Mouse (Mus musculus) lung, embryonic 14.5 days (tissue): Measurements from ENCODE around the gene Echdc3. TPM values are rescaled to one million over a fixed set of nuclear protein-coding genes. Genes with fewer than 3 reads are reported as not detected.

Source experiments
- ATAC-seq: fragments of 200-750 bp; cut with Nextera tagmentation; 2 replicates; pipeline ENCODE4 v1.8.0; 2017; ENCODE audit warnings: mild to moderate bottlenecking, moderate TSS enrichment, moderate library complexity; ENCODE audit not compliant: insufficient read depth
- DNase-seq: peaks from one replicate; pipeline ENCODE4 v3.0.0-alpha.2; 2015
- H3K27ac ChIP-seq: fragments of 300-500 bp; sonication (generic); 2 replicates; pipeline ENCODE4 v1.5.1; 2014; ENCODE audit warnings: low read depth, mild to moderate bottlenecking, moderate library complexity
- H3K27me3 ChIP-seq: fragments of 300-500 bp; sonication (generic); 2 replicates; pipeline ENCODE4 v1.6.1; 2014; ENCODE audit warnings: low read length, control low read depth; ENCODE audit not compliant: insufficient read depth
- H3K36me3 ChIP-seq: fragments of 300-500 bp; sonication (generic); 2 replicates; pipeline ENCODE4 v1.6.1; 2014; ENCODE audit warnings: control low read depth; ENCODE audit not compliant: insufficient read depth
- H3K4me1 ChIP-seq: fragments of 300-500 bp; sonication (generic); 2 replicates; pipeline ENCODE4 v1.6.1; 2014; ENCODE audit warnings: antibody characterized with exemption, control low read depth; ENCODE audit not compliant: insufficient read depth
- H3K4me2 ChIP-seq: fragments of 300-500 bp; sonication (generic); 2 replicates; pipeline ENCODE4 v1.6.1; 2014; ENCODE audit warnings: mild to moderate bottlenecking
- H3K4me3 ChIP-seq: fragments of 300-500 bp; sonication (generic); 2 replicates; pipeline ENCODE4 v1.5.1; 2014; ENCODE audit warnings: low read depth, low read length
- H3K9ac ChIP-seq: fragments of 300-500 bp; sonication (generic); 2 replicates; pipeline ENCODE4 v1.6.1; 2014
- H3K9me3 ChIP-seq: fragments of 300-500 bp; sonication (generic); 2 replicates; pipeline ENCODE4 v1.6.1; 2016; ENCODE audit warnings: low read depth, low read length, control low read depth
- CTCF ChIP-seq: IDR thresholded peaks from 2 replicates; pipeline ENCODE4 v1.5.1; 2016; ENCODE audit warnings: antibody characterized with exemption, low read depth
- WGBS: fragments of 180-500 bp; shearing (Covaris S2); extraction: QIAGEN DNeasy Blood & Tissue Kit; methylation state at CpG from one replicate; pipeline ENCODE4 v1.1.7; 2014; 5-methylcytosine and 5-hydroxymethylcytosine counted together
- polyA plus RNA-seq: library from polyadenylated mRNA; unstranded; fragments of >200 nt; fragmentation: Nextera tagmentation; extraction: Ambion mirVana; gene quantifications from 2 replicates; pipeline ENCODE4 v1.2.1, GENCODE M21; 2014

The Echdc3 gene
- polyA plus RNA-seq, 1 experiment from 2014 or later: 6.1 TPM

GRCm38 (mm10) chr2:6226361-6227058, 13.7 kb upstream of the Echdc3 start:
- H3K9ac ChIP-seq: no peak overlapping the region
- no peak overlapping the region for H3K27ac ChIP-seq
- no peak for ATAC-seq
- no peak for DNase-seq
- H3K9me3 ChIP-seq: no peaks in the 10 kb centered on the region
- no peak overlapping the region for H3K4me2 ChIP-seq
- no peaks in the 10 kb centered on the region for H3K36me3 ChIP-seq
- peaks cover 3% of the 10 kb centered on the region; the same call in 1 of the 2 replicates for H3K4me1 ChIP-seq
- no peaks in the 10 kb centered on the region for H3K27me3 ChIP-seq
- TF ChIP-seq CTCF: no peak
- no peak overlapping the region for H3K4me3 ChIP-seq
- 82% methylated on average over 10 of the region's 10 CpGs for WGBS

DNA sequence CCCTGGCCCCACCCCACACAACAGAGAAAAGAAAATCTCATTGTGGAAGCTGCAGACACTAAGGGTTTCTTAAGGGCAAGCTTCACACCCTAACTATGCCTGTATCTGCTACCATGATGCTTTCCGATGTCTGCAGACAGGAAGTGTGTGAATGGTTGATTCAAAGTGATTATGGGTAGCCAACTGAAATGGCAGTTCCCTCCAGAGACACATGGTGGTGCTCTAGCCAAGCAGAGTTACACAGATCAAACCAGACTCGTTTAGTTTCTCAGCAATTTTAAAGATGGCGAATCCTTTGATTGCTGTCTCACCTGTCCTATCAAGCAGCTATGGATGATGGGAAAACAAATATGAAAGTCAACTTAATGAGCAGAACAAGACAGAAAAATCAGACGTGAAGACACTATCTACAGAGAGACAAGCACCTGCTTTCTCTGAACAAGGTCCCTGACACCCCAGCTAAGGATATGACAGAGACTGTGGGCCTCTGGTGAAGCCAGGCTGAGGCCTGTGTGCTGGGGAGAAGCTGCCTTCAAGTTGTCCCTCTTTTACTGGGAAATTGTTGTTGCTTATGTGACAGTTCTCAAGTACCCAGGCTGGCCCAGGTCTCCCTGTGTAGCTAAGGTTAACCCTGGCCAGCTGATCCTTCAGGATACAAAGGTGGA, 7.4 kb upstream of the Echdc3 start:
- ATAC-seq: peak; percentile 78
- TF ChIP-seq CTCF: peak; percentile 94

DNA sequence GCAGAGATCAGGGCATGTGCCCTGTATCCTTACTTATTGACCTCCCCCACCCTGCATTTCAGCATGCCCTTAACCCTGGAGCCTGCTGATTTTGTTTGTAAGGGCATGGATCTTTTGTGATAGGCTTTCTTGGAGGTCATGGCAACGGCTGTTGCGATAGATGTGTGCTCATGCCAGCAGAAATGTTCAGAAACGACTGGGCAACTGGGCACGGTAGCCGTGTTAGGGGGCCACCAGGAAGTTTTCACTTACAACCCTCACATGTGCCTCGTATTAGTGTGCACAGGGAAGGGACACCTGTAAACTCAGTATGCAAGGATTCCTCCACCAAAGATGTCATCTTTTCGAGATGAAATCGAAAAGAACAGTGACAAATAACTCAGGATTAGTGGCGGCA, 508 bp downstream of the Echdc3 start:
- peak overlapping the region; percentile 38 for H3K4me3 ChIP-seq
- no peaks in the 10 kb centered on the region for H3K9me3 ChIP-seq
- H3K27me3 ChIP-seq: no peaks in the 10 kb centered on the region
- peak overlapping the region; percentile 61 for H3K9ac ChIP-seq
- no peak for TF ChIP-seq CTCF
- WGBS: 23% methylated on average over 9 of the region's 9 CpGs
- peak overlapping the region; percentile 72 for H3K4me2 ChIP-seq
- ATAC-seq: peak; percentile 5; the same call in 1 of the 2 replicates
- H3K4me1 ChIP-seq: peaks cover 12% of the 10 kb centered on the region
- no peaks in the 10 kb centered on the region for H3K36me3 ChIP-seq
- DNase-seq: no peak
- peak overlapping the region; percentile 96 for H3K27ac ChIP-seq

More for the DNA sequence above, 7.4 kb upstream of the Echdc3 start:
- peak; percentile 89 for DNase-seq
- no peak overlapping the region for H3K4me2 ChIP-seq
- no peak overlapping the region for H3K9ac ChIP-seq
- no peak overlapping the region for H3K4me3 ChIP-seq
- H3K4me1 ChIP-seq: no peaks in the 10 kb centered on the region
- H3K27me3 ChIP-seq: no peaks in the 10 kb centered on the region
- no peaks in the 10 kb centered on the region for H3K36me3 ChIP-seq
- no peak overlapping the region for H3K27ac ChIP-seq
- no peaks in the 10 kb centered on the region for H3K9me3 ChIP-seq
- 6% methylated on average over 4 of the region's 4 CpGs for WGBS

DNA sequence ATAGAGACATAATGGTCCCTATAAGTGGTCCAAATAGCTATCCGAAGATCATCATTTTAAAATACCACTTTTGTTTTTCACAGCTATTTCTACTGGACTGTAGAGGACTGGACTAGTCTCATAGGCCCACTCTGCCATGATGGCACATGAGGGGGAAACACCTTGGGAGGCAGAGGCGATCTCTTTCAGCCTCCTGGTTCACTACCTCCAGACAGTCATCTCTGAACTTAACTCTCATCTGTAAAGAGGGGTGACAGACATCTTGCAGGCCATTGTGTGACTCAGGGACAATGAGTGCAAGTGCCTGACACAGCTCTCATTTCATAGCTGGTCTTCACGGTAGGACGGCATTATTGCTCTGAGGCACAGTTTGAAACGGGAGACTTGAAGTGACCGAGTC, 2.0 kb downstream of the Echdc3 start:
- ATAC-seq: no peak

DNA sequence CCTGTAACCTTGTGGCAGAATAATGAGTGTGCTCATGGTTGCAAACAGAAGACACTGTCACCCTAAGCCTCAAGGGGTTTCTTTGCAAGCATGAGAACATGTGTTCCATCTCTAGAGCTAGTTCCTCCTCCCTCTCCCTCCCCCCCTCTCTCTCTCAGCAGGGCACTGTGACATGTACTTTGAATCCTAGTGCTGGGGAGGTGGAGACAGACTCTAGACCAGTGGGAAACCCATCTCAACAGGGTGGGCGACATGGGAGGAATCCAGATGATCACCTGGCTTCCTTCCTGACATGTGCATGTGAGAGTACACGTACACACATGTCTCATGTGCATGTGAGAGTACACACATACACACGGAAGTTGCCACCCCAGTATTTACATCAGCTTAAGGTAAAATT, 3.1 kb downstream of the Echdc3 start:
- no peaks in the 10 kb centered on the region for H3K27me3 ChIP-seq
- H3K9me3 ChIP-seq: no peaks in the 10 kb centered on the region
- no peak overlapping the region for H3K4me3 ChIP-seq
- peaks cover 12% of the 10 kb centered on the region for H3K4me1 ChIP-seq
- WGBS: 89% methylated on average over 3 of the region's 3 CpGs
- H3K27ac ChIP-seq: no peak overlapping the region
- ATAC-seq (no peak), DNase-seq (no peak)
- H3K4me2 ChIP-seq: no peak overlapping the region
- TF ChIP-seq CTCF: no peak
- H3K36me3 ChIP-seq: no peaks in the 10 kb centered on the region
- H3K9ac ChIP-seq: no peak overlapping the region

More for the DNA sequence above, 2.0 kb downstream of the Echdc3 start:
- H3K36me3 ChIP-seq: no peaks in the 10 kb centered on the region
- H3K4me3 ChIP-seq: no peak overlapping the region
- H3K27ac ChIP-seq: no peak overlapping the region
- no peak for DNase-seq
- no peak overlapping the region for H3K9ac ChIP-seq
- H3K4me1 ChIP-seq: peaks cover 12% of the 10 kb centered on the region
- H3K27me3 ChIP-seq: no peaks in the 10 kb centered on the region
- no peak for TF ChIP-seq CTCF
- no peaks in the 10 kb centered on the region for H3K9me3 ChIP-seq
- H3K4me2 ChIP-seq: no peak overlapping the region
- 92% methylated on average over 6 of the region's 6 CpGs for WGBS

- no peak overlapping the region for H3K9ac ChIP-seq
- H3K4me2 ChIP-seq: no peak overlapping the region
- no peak overlapping the region for H3K4me3 ChIP-seq
- no peak for DNase-seq
- 72% methylated on average over 11 of the region's 11 CpGs for WGBS
- H3K27ac ChIP-seq: no peak overlapping the region
- H3K9me3 ChIP-seq: no peaks in the 10 kb centered on the region
- H3K27me3 ChIP-seq: no peaks in the 10 kb centered on the region
- TF ChIP-seq CTCF: no peak
- H3K4me1 ChIP-seq: peaks cover 12% of the 10 kb centered on the region
- no peak for ATAC-seq
- no peaks in the 10 kb centered on the region for H3K36me3 ChIP-seq
Measured at GRCm38 (mm10) chr2:6209116-6209515, 3.7 kb downstream of the Echdc3 start.

DNA sequence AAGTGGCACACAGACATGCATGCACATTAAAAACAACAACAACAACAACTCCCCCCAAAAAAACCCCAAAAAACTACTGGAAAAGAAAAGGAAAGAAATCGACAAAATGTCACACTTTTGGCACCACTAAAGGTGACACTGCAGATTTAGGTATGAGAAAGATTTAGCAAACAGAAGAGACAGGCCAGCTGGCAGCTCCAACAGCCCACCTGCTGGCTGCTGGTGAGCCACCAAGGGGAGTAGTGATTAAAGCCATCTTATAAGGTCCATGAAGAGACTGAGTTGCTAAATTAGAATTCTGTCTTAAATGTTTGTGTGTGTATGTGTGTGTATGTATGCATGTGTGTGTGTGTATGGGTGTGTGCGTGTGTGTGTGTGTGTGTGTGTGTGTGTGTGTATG, 5.1 kb downstream of the Echdc3 start:
- no peak overlapping the region for H3K4me2 ChIP-seq
- H3K4me1 ChIP-seq: peaks cover 9% of the 10 kb centered on the region
- no peaks in the 10 kb centered on the region for H3K9me3 ChIP-seq
- ATAC-seq (no peak), DNase-seq (no peak)
- no peak overlapping the region for H3K9ac ChIP-seq
- no peak overlapping the region for H3K4me3 ChIP-seq
- no peaks in the 10 kb centered on the region for H3K27me3 ChIP-seq
- H3K36me3 ChIP-seq: no peaks in the 10 kb centered on the region
- WGBS: 73% methylated on average over 2 of the region's 2 CpGs
- no peak overlapping the region for H3K27ac ChIP-seq
- TF ChIP-seq CTCF: no peak
